Mouse (Mus musculus) embryonic facial prominence, embryonic 15.5 days (tissue): ENCODE measurements at regions not wholly inside any gene's neighbourhood (a gene's known extent, or its start where the extent isn't known, plus 50 kb on each side); places are given as distances from the start of the nearest gene placed in this dataset.

Experiments
- ATAC-seq: fragments of 200-750 bp; cut with Nextera tagmentation; 2 replicates; pipeline ENCODE4 v1.8.0; 2017; ENCODE audit warnings: low read depth, moderate TSS enrichment; ENCODE audit not compliant: insufficient number of reproducible peaks, low FRiP score, low TSS enrichment
- H3K27ac ChIP-seq: fragments of 300-500 bp; sonication (generic); replicated peaks from 2 replicates; pipeline ENCODE4 v1.5.1; 2015; ENCODE audit warnings: mild to moderate bottlenecking, inconsistent platforms
- H3K27me3 ChIP-seq: fragments of 300-500 bp; sonication (generic); 2 replicates; pipeline ENCODE4 v1.6.1; 2015; ENCODE audit warnings: inconsistent platforms
- H3K36me3 ChIP-seq: fragments of 300-500 bp; sonication (generic); 2 replicates; pipeline ENCODE4 v1.6.1; 2015; ENCODE audit warnings: mild to moderate bottlenecking, inconsistent platforms
- H3K4me1 ChIP-seq: fragments of 300-500 bp; sonication (generic); 2 replicates; pipeline ENCODE4 v1.6.1; 2015; ENCODE audit warnings: inconsistent platforms
- H3K4me2 ChIP-seq: fragments of 300-500 bp; sonication (generic); replicated peaks from 2 replicates; pipeline ENCODE4 v1.6.1; 2015; ENCODE audit warnings: mild to moderate bottlenecking, inconsistent platforms
- H3K4me3 ChIP-seq: fragments of 300-500 bp; sonication (generic); replicated peaks from 2 replicates; pipeline ENCODE4 v1.5.1; 2015; ENCODE audit warnings: mild to moderate bottlenecking, inconsistent platforms
- H3K9ac ChIP-seq: fragments of 300-500 bp; sonication (generic); 2 replicates; pipeline ENCODE4 v1.6.1; 2015; ENCODE audit warnings: inconsistent platforms
- H3K9me3 ChIP-seq: fragments of 300-500 bp; sonication (generic); replicated peaks from 2 replicates; pipeline ENCODE4 v1.6.1; 2016; ENCODE audit warnings: inconsistent platforms
- WGBS: fragments of 180-500 bp; shearing (Covaris S2); methylation state at CpG from one replicate; pipeline ENCODE4 v1.1.7; 2015; 5-methylcytosine and 5-hydroxymethylcytosine counted together

- WGBS = 22% methylated on average over 7 of the region's 7 CpGs
- Histone ChIP-seq H3K4me3 (no peak overlapping the region), H3K27me3 (no peaks in the 10 kb centered on the region), H3K9ac (no peak overlapping the region), H3K4me1 (peaks cover 16% of the 10 kb centered on the region), H3K27ac (0 out of 2 replicates have a peak overlapping the region, but pooled peaks have one; percentile 44), H3K36me3 (no peaks in the 10 kb centered on the region), H3K9me3 (no peaks in the 10 kb centered on the region), H3K4me2 (0 out of 2 replicates have a peak overlapping the region, but pooled peaks have one; percentile 24)
- ATAC-seq = peak; percentile 63; the same call in 1 of the 2 replicates
Measured at GRCm38 (mm10) chr6:47390436-47391002, 62.7 kb upstream of the Cul1 start.

GRCm38 (mm10) chr6:47391014-47391802 lies 62.0 kb upstream of the Cul1 start:
- Histone ChIP-seq H3K36me3 (no peaks in the 10 kb centered on the region), H3K4me2 (0 out of 2 replicates have a peak overlapping the region, but pooled peaks have one; percentile 24), H3K9ac (no peak overlapping the region), H3K9me3 (no peaks in the 10 kb centered on the region), H3K27ac (peak overlapping the region; percentile 44; the same call in 1 of the 2 replicates), H3K4me1 (peaks cover 16% of the 10 kb centered on the region), H3K4me3 (no peak overlapping the region), H3K27me3 (no peaks in the 10 kb centered on the region)
- no peak for ATAC-seq
- WGBS = 34% methylated on average over 3 of the region's 3 CpGs

GRCm38 (mm10) chr6:47395465-47396337 lies 57.5 kb upstream of the Cul1 start:
- Histone ChIP-seq H3K9ac (no peak overlapping the region), H3K36me3 (no peaks in the 10 kb centered on the region), H3K9me3 (no peaks in the 10 kb centered on the region), H3K27ac (no peak overlapping the region), H3K4me3 (no peak overlapping the region), H3K4me2 (no peak overlapping the region), H3K4me1 (peaks cover 13% of the 10 kb centered on the region), H3K27me3 (no peaks in the 10 kb centered on the region)
- 36% methylated on average over 5 of the region's 5 CpGs for WGBS
- ATAC-seq = no peak
